Mouse (Mus musculus) midbrain, embryonic 16.5 days (tissue): ENCODE results near the gene Cfap157. TPM values are rescaled to one million over a fixed set of nuclear protein-coding genes. Genes with fewer than 3 reads are reported as not detected.

Source experiments
- ATAC-seq: fragments of 200-750 bp; cut with Nextera tagmentation; 2 replicates; pipeline ENCODE4 v1.8.0; 2017; ENCODE audit warnings: moderate TSS enrichment
- H3K27ac ChIP-seq: fragments of 300-500 bp; sonication (generic); 2 replicates; pipeline ENCODE4 v1.5.1; 2014; ENCODE audit warnings: mild to moderate bottlenecking, low read length, mixed read lengths
- H3K27me3 ChIP-seq: fragments of 300-500 bp; sonication (generic); 2 replicates; pipeline ENCODE4 v1.6.1; 2014; ENCODE audit warnings: low read depth, low read length, mixed read lengths; ENCODE audit not compliant: control insufficient read depth, insufficient read depth
- H3K36me3 ChIP-seq: fragments of 300-500 bp; sonication (generic); 2 replicates; pipeline ENCODE4 v1.6.1; 2014; ENCODE audit warnings: mild to moderate bottlenecking, low read length, moderate library complexity, mixed read lengths; ENCODE audit not compliant: control insufficient read depth, insufficient read depth
- H3K4me1 ChIP-seq: fragments of 300-500 bp; sonication (generic); 2 replicates; pipeline ENCODE4 v1.6.1; 2014; ENCODE audit warnings: mild to moderate bottlenecking, low read length, mixed read lengths; ENCODE audit not compliant: control insufficient read depth, insufficient read depth
- H3K4me2 ChIP-seq: fragments of 300-500 bp; sonication (generic); 2 replicates; pipeline ENCODE4 v1.6.1; 2014; ENCODE audit warnings: mild to moderate bottlenecking, low read length, mixed read lengths
- H3K4me3 ChIP-seq: fragments of 300-500 bp; sonication (generic); 2 replicates; pipeline ENCODE4 v1.5.1; 2014; ENCODE audit warnings: low read depth, mild to moderate bottlenecking, low read length, moderate library complexity, mixed read lengths
- H3K9ac ChIP-seq: fragments of 300-500 bp; sonication (generic); 2 replicates; pipeline ENCODE4 v1.6.1; 2014; ENCODE audit warnings: low read depth, low read length, mixed read lengths
- H3K9me3 ChIP-seq: fragments of 300-500 bp; sonication (generic); replicated peaks from 2 replicates; pipeline ENCODE4 v1.6.1; 2014; ENCODE audit warnings: mild to moderate bottlenecking, low read length, mixed read lengths; ENCODE audit not compliant: control insufficient read depth, poor library complexity, severe bottlenecking
- WGBS: fragments of 180-500 bp; shearing (Covaris S2); extraction: QIAGEN DNeasy Blood & Tissue Kit; methylation state at CpG from one replicate; pipeline ENCODE4 v1.1.7; 2014; 5-methylcytosine and 5-hydroxymethylcytosine counted together
- polyA plus RNA-seq: library from polyadenylated mRNA; unstranded; fragments of >200 nt; fragmentation: Nextera tagmentation; extraction: Ambion mirVana; gene quantifications from 2 replicates; pipeline ENCODE4 v1.2.1, GENCODE M21; 2015

Cfap157 gene
- polyA plus RNA-seq, 1 experiment from 2014 or later = 0.99 TPM

GRCm38 (mm10) chr2:32734933-32735332 is 49.3 kb downstream of the Cfap157 start:
- Histone ChIP-seq H3K9ac (no peak overlapping the region), H3K9me3 (no peaks in the 10 kb centered on the region), H3K36me3 (no peaks in the 10 kb centered on the region), H3K4me3 (no peak overlapping the region), H3K27ac (no peak overlapping the region), H3K4me2 (no peak overlapping the region), H3K27me3 (no peaks in the 10 kb centered on the region), H3K4me1 (peaks cover 3% of the 10 kb centered on the region; the same call in 1 of the 2 replicates)
- 50% methylated on average over 4 of the region's 4 CpGs for WGBS
- ATAC-seq = no peak

GRCm38 (mm10) chr2:32734480-32734879 is 49.7 kb downstream of the Cfap157 start:
- no peaks in the 10 kb centered on the region; the same call in 1 of the 2 replicates for H3K4me1 ChIP-seq
- 36% methylated on average over 4 of the region's 4 CpGs for WGBS
- no peak overlapping the region for H3K27ac ChIP-seq
- H3K27me3 ChIP-seq = no peaks in the 10 kb centered on the region
- H3K4me3 ChIP-seq = no peak overlapping the region
- ATAC-seq = no peak
- no peak overlapping the region for H3K9ac ChIP-seq
- no peaks in the 10 kb centered on the region for H3K36me3 ChIP-seq
- no peak overlapping the region for H3K4me2 ChIP-seq
- H3K9me3 ChIP-seq = no peaks in the 10 kb centered on the region

- Histone ChIP-seq H3K27me3 (no peaks in the 10 kb centered on the region), H3K4me3 (no peak overlapping the region), H3K9ac (no peak overlapping the region), H3K27ac (no peak overlapping the region), H3K4me1 (no peaks in the 10 kb centered on the region), H3K9me3 (no peaks in the 10 kb centered on the region), H3K36me3 (no peaks in the 10 kb centered on the region), H3K4me2 (no peak overlapping the region)
- no peak for ATAC-seq
- 72% methylated on average over 6 of the region's 6 CpGs for WGBS
Observed at GRCm38 (mm10) chr2:32732695-32733094, 51.5 kb downstream of the Cfap157 start.

- Histone ChIP-seq H3K27ac (peak overlapping the region; percentile 22; the same call in 1 of the 2 replicates), H3K9me3 (no peaks in the 10 kb centered on the region), H3K27me3 (no peaks in the 10 kb centered on the region), H3K4me3 (no peak overlapping the region), H3K9ac (peak overlapping the region; percentile 11; the same call in 1 of the 2 replicates), H3K36me3 (no peaks in the 10 kb centered on the region), H3K4me2 (no peak overlapping the region), H3K4me1 (0 out of 2 replicates have a peak, but pooled peaks cover 3% of the 10 kb centered on the region)
- ATAC-seq = no peak
- 77% methylated on average over 4 of the region's 4 CpGs for WGBS
Observed at GRCm38 (mm10) chr2:32731911-32732310, 52.3 kb downstream of the Cfap157 start.

GRCm38 (mm10) chr2:32730854-32731253 is 53.4 kb downstream of the Cfap157 start:
- no peaks in the 10 kb centered on the region for H3K9me3 ChIP-seq
- no peak overlapping the region for H3K27ac ChIP-seq
- ATAC-seq = no peak
- H3K36me3 ChIP-seq = no peaks in the 10 kb centered on the region
- no peak overlapping the region for H3K4me3 ChIP-seq
- H3K9ac ChIP-seq = no peak overlapping the region
- H3K4me1 ChIP-seq = 0 out of 2 replicates have a peak, but pooled peaks cover 3% of the 10 kb centered on the region
- H3K4me2 ChIP-seq = no peak overlapping the region
- WGBS = 63% methylated on average over 11 of the region's 11 CpGs
- H3K27me3 ChIP-seq = no peaks in the 10 kb centered on the region

- no peak overlapping the region for H3K27ac ChIP-seq
- H3K9ac ChIP-seq = no peak overlapping the region
- no peak overlapping the region for H3K4me3 ChIP-seq
- ATAC-seq = no peak
- no peaks in the 10 kb centered on the region for H3K9me3 ChIP-seq
- H3K36me3 ChIP-seq = no peaks in the 10 kb centered on the region
- H3K4me2 ChIP-seq = no peak overlapping the region
- H3K4me1 ChIP-seq = 0 out of 2 replicates have a peak, but pooled peaks cover 3% of the 10 kb centered on the region
- WGBS = 82% methylated on average over 4 of the region's 4 CpGs
- no peaks in the 10 kb centered on the region for H3K27me3 ChIP-seq
Observed at GRCm38 (mm10) chr2:32729547-32729946, 54.7 kb downstream of the Cfap157 start.

- no peak overlapping the region for H3K4me3 ChIP-seq
- 0 out of 2 replicates have a peak, but pooled peaks have one; percentile 12 for ATAC-seq
- no peaks in the 10 kb centered on the region for H3K9me3 ChIP-seq
- H3K9ac ChIP-seq = 0 out of 2 replicates have a peak overlapping the region, but pooled peaks have one; percentile 14
- no peak overlapping the region for H3K27ac ChIP-seq
- H3K4me1 ChIP-seq = 0 out of 2 replicates have a peak, but pooled peaks cover 3% of the 10 kb centered on the region
- H3K36me3 ChIP-seq = no peaks in the 10 kb centered on the region
- no peaks in the 10 kb centered on the region for H3K27me3 ChIP-seq
- 59% methylated on average over 7 of the region's 7 CpGs for WGBS
- peak overlapping the region; percentile 6; the same call in 1 of the 2 replicates for H3K4me2 ChIP-seq
Observed at GRCm38 (mm10) chr2:32728463-32728862, 55.8 kb downstream of the Cfap157 start.

- H3K4me3 ChIP-seq = peak overlapping the region; percentile 36
- no peak overlapping the region for H3K9ac ChIP-seq
- H3K4me2 ChIP-seq = peak overlapping the region; percentile 49
- peak; percentile 94 for ATAC-seq
- no peaks in the 10 kb centered on the region for H3K36me3 ChIP-seq
- 0 out of 2 replicates have a peak, but pooled peaks cover 3% of the 10 kb centered on the region for H3K4me1 ChIP-seq
- H3K27ac ChIP-seq = no peak overlapping the region
- no peaks in the 10 kb centered on the region for H3K27me3 ChIP-seq
- WGBS = 0% methylated on average over 16 of the region's 16 CpGs
- no peaks in the 10 kb centered on the region for H3K9me3 ChIP-seq
Observed at GRCm38 (mm10) chr2:32727435-32727834, 56.8 kb downstream of the Cfap157 start.
